Mouse (Mus musculus) neural tube, embryonic 11.5 days (tissue): ENCODE measurements around the gene Acaca. TPM values are rescaled to one million over a fixed set of nuclear protein-coding genes. Genes with fewer than 3 reads are reported as not detected.

Experiments
- ATAC-seq: fragments of 200-750 bp; cut with Nextera tagmentation; 2 replicates; pipeline ENCODE4 v1.8.0; 2017; ENCODE audit warnings: moderate number of reproducible peaks, mild to moderate bottlenecking, moderate TSS enrichment, moderate library complexity; ENCODE audit not compliant: insufficient read depth, low FRiP score, low TSS enrichment
- DNase-seq: peaks from one replicate; pipeline ENCODE4 v3.0.0-alpha.2; 2015; ENCODE audit warnings: low spot score
- H3K27ac ChIP-seq: fragments of 300-500 bp; sonication (generic); 2 replicates; pipeline ENCODE4 v1.5.1; 2014; ENCODE audit warnings: low read depth, mild to moderate bottlenecking, low read length
- H3K27me3 ChIP-seq: fragments of 300-500 bp; sonication (generic); 2 replicates; pipeline ENCODE4 v1.6.1; 2014; ENCODE audit warnings: mild to moderate bottlenecking, low read length, mixed read lengths; ENCODE audit not compliant: control insufficient read depth, insufficient read depth
- H3K36me3 ChIP-seq: fragments of 300-500 bp; sonication (generic); 2 replicates; pipeline ENCODE4 v1.6.1; 2014; ENCODE audit warnings: mild to moderate bottlenecking, low read length, moderate library complexity, mixed read lengths; ENCODE audit not compliant: control insufficient read depth, insufficient read depth
- H3K4me1 ChIP-seq: fragments of 300-500 bp; sonication (generic); 2 replicates; pipeline ENCODE4 v1.6.1; 2014; ENCODE audit warnings: low read length, mixed read lengths; ENCODE audit not compliant: control insufficient read depth, insufficient read depth
- H3K4me2 ChIP-seq: fragments of 300-500 bp; sonication (generic); 2 replicates; pipeline ENCODE4 v1.6.1; 2014; ENCODE audit warnings: low read depth, mild to moderate bottlenecking, moderate library complexity
- H3K4me3 ChIP-seq: fragments of 300-500 bp; sonication (generic); 2 replicates; pipeline ENCODE4 v1.5.1; 2014; ENCODE audit warnings: low read depth, low read length
- H3K9ac ChIP-seq: fragments of 300-500 bp; sonication (generic); 2 replicates; pipeline ENCODE4 v1.6.1; 2014; ENCODE audit warnings: mild to moderate bottlenecking, low read length
- H3K9me3 ChIP-seq: fragments of 300-500 bp; sonication (generic); 2 replicates; pipeline ENCODE4 v1.6.1; 2016; ENCODE audit warnings: low read length; ENCODE audit not compliant: control insufficient read depth
- WGBS: fragments of 180-500 bp; shearing (Covaris S2); extraction: QIAGEN DNeasy Blood & Tissue Kit; methylation state at CpG from one replicate; pipeline ENCODE4 v1.1.7; 2014; 5-methylcytosine and 5-hydroxymethylcytosine counted together
- polyA plus RNA-seq: library from polyadenylated mRNA; unstranded; fragments of >200 nt; fragmentation: Nextera tagmentation; extraction: Ambion mirVana; gene quantifications from 2 replicates; pipeline ENCODE4 v1.2.1, GENCODE M21; 2014

Acaca gene
- polyA plus RNA-seq, 1 experiment from 2014 or later: 29.4 TPM

GRCm38 (mm10) chr11:84134331-84134860 is 4.9 kb downstream of the Acaca start:
- H3K27me3 ChIP-seq: no peaks in the 10 kb centered on the region
- peaks cover 5% of the 10 kb centered on the region; the same call in 1 of the 2 replicates for H3K4me1 ChIP-seq
- H3K9ac ChIP-seq: no peak overlapping the region
- ATAC-seq (no peak), DNase-seq (no peak)
- H3K4me2 ChIP-seq: no peak overlapping the region
- no peak overlapping the region for H3K4me3 ChIP-seq
- H3K9me3 ChIP-seq: no peaks in the 10 kb centered on the region
- WGBS: 85% methylated on average over 2 of the region's 2 CpGs
- no peaks in the 10 kb centered on the region for H3K36me3 ChIP-seq
- H3K27ac ChIP-seq: no peak overlapping the region

- no peak overlapping the region for H3K4me3 ChIP-seq
- no peak overlapping the region for H3K4me2 ChIP-seq
- 85% methylated on average over 3 of the region's 3 CpGs for WGBS
- DNase-seq (no peak), ATAC-seq (no peak)
- no peaks in the 10 kb centered on the region for H3K4me1 ChIP-seq
- no peaks in the 10 kb centered on the region for H3K27me3 ChIP-seq
- no peak overlapping the region for H3K9ac ChIP-seq
- no peaks in the 10 kb centered on the region for H3K36me3 ChIP-seq
- H3K27ac ChIP-seq: no peak overlapping the region
- H3K9me3 ChIP-seq: no peaks in the 10 kb centered on the region
Observed at GRCm38 (mm10) chr11:84136453-84136852, 7.0 kb downstream of the Acaca start.

- H3K4me1 ChIP-seq: no peaks in the 10 kb centered on the region
- no peak overlapping the region for H3K27ac ChIP-seq
- ATAC-seq (no peak), DNase-seq (peak; percentile 62)
- H3K9ac ChIP-seq: no peak overlapping the region
- H3K9me3 ChIP-seq: no peaks in the 10 kb centered on the region
- H3K36me3 ChIP-seq: no peaks in the 10 kb centered on the region
- 51% methylated on average over 2 of the region's 2 CpGs for WGBS
- H3K4me3 ChIP-seq: no peak overlapping the region
- no peaks in the 10 kb centered on the region for H3K27me3 ChIP-seq
- H3K4me2 ChIP-seq: no peak overlapping the region
Observed at GRCm38 (mm10) chr11:84141752-84142151, 12.3 kb downstream of the Acaca start.

- DNase-seq (no peak), ATAC-seq (no peak)
Observed at GRCm38 (mm10) chr11:84145201-84145798, 15.8 kb downstream of the Acaca start.

GRCm38 (mm10) chr11:84146081-84146480 is 16.6 kb downstream of the Acaca start:
- 64% methylated on average over 3 of the region's 3 CpGs for WGBS
- ATAC-seq: no peak
- no peaks in the 10 kb centered on the region for H3K9me3 ChIP-seq

More at GRCm38 (mm10) chr11:84145201-84145798, 15.8 kb downstream of the Acaca start:
- no peak overlapping the region for H3K9ac ChIP-seq
- H3K27ac ChIP-seq: no peak overlapping the region
- H3K4me3 ChIP-seq: no peak overlapping the region
- WGBS: 81% methylated on average over 10 of the region's 10 CpGs
- no peaks in the 10 kb centered on the region for H3K9me3 ChIP-seq
- H3K4me2 ChIP-seq: no peak overlapping the region
- no peaks in the 10 kb centered on the region for H3K27me3 ChIP-seq
- H3K4me1 ChIP-seq: no peaks in the 10 kb centered on the region
- H3K36me3 ChIP-seq: no peaks in the 10 kb centered on the region

GRCm38 (mm10) chr11:84150884-84151283 is 21.4 kb downstream of the Acaca start:
- H3K36me3 ChIP-seq: no peaks in the 10 kb centered on the region
- no peak overlapping the region for H3K4me2 ChIP-seq
- no peak overlapping the region for H3K27ac ChIP-seq
- H3K9me3 ChIP-seq: no peaks in the 10 kb centered on the region
- no peak overlapping the region for H3K9ac ChIP-seq
- no peak overlapping the region for H3K4me3 ChIP-seq
- DNase-seq: no peak
- 69% methylated on average over 2 of the region's 2 CpGs for WGBS
- no peaks in the 10 kb centered on the region for H3K4me1 ChIP-seq
- no peaks in the 10 kb centered on the region for H3K27me3 ChIP-seq
- no peak for ATAC-seq

More at GRCm38 (mm10) chr11:84146081-84146480, 16.6 kb downstream of the Acaca start:
- no peak for DNase-seq
- Histone ChIP-seq H3K27ac (no peak overlapping the region), H3K27me3 (no peaks in the 10 kb centered on the region), H3K36me3 (no peaks in the 10 kb centered on the region), H3K4me3 (no peak overlapping the region), H3K9ac (no peak overlapping the region), H3K4me2 (no peak overlapping the region), H3K4me1 (no peaks in the 10 kb centered on the region)

- no peak overlapping the region for H3K27ac ChIP-seq
- H3K27me3 ChIP-seq: no peaks in the 10 kb centered on the region
- DNase-seq (no peak), ATAC-seq (no peak)
- no peak overlapping the region for H3K4me3 ChIP-seq
- H3K9ac ChIP-seq: no peak overlapping the region
- no peaks in the 10 kb centered on the region for H3K4me1 ChIP-seq
- whole genome bisulfite sequencing: 91% methylated on average over 4 of the region's 4 CpGs
- no peaks in the 10 kb centered on the region for H3K36me3 ChIP-seq
- H3K9me3 ChIP-seq: no peaks in the 10 kb centered on the region
- H3K4me2 ChIP-seq: no peak overlapping the region
Observed at GRCm38 (mm10) chr11:84156535-84157262, 27.2 kb downstream of the Acaca start.

GRCm38 (mm10) chr11:84164123-84164522 is 34.7 kb downstream of the Acaca start:
- 91% methylated on average over 6 of the region's 6 CpGs for WGBS
- DNase-seq: no peak
- H3K4me3 ChIP-seq: no peak overlapping the region
- no peaks in the 10 kb centered on the region for H3K9me3 ChIP-seq
- no peaks in the 10 kb centered on the region for H3K4me1 ChIP-seq
- H3K4me2 ChIP-seq: no peak overlapping the region
- ATAC-seq: no peak
- H3K36me3 ChIP-seq: no peaks in the 10 kb centered on the region
- no peaks in the 10 kb centered on the region for H3K27me3 ChIP-seq
- H3K27ac ChIP-seq: no peak overlapping the region
- H3K9ac ChIP-seq: no peak overlapping the region

GRCm38 (mm10) chr11:84164561-84164960 is 35.1 kb downstream of the Acaca start:
- H3K4me1 ChIP-seq: no peaks in the 10 kb centered on the region
- WGBS: 71% methylated on average over 4 of the region's 4 CpGs
- no peak overlapping the region for H3K4me2 ChIP-seq
- H3K9ac ChIP-seq: no peak overlapping the region
- H3K36me3 ChIP-seq: no peaks in the 10 kb centered on the region
- H3K4me3 ChIP-seq: no peak overlapping the region
- no peaks in the 10 kb centered on the region for H3K9me3 ChIP-seq
- no peaks in the 10 kb centered on the region for H3K27me3 ChIP-seq
- ATAC-seq (no peak), DNase-seq (no peak)
- H3K27ac ChIP-seq: no peak overlapping the region
